Mouse (Mus musculus) lung, embryonic 14.5 days (tissue): ENCODE results near the gene Nek1. TPM values are rescaled to one million over a fixed set of nuclear protein-coding genes. Genes with fewer than 3 reads are reported as not detected.
A peak's percentile ranks its signal among the peaks of the same experiment; 100 is the strongest.
"Not testable (repeated sequence)": the region's sequence is repeated elsewhere in the genome, so short reads cannot be mapped to it uniquely, and the experiment has no call there.

Experiments
- ATAC-seq: fragments of 200-750 bp; cut with Nextera tagmentation; 2 replicates; pipeline ENCODE4 v1.8.0; 2017; ENCODE audit warnings: mild to moderate bottlenecking, moderate TSS enrichment, moderate library complexity; ENCODE audit not compliant: insufficient read depth
- DNase-seq: peaks from one replicate; pipeline ENCODE4 v3.0.0-alpha.2; 2015
- H3K27ac ChIP-seq: fragments of 300-500 bp; sonication (generic); 2 replicates; pipeline ENCODE4 v1.5.1; 2014; ENCODE audit warnings: low read depth, mild to moderate bottlenecking, moderate library complexity
- H3K27me3 ChIP-seq: fragments of 300-500 bp; sonication (generic); 2 replicates; pipeline ENCODE4 v1.6.1; 2014; ENCODE audit warnings: low read length, control low read depth; ENCODE audit not compliant: insufficient read depth
- H3K36me3 ChIP-seq: fragments of 300-500 bp; sonication (generic); 2 replicates; pipeline ENCODE4 v1.6.1; 2014; ENCODE audit warnings: control low read depth; ENCODE audit not compliant: insufficient read depth
- H3K4me1 ChIP-seq: fragments of 300-500 bp; sonication (generic); 2 replicates; pipeline ENCODE4 v1.6.1; 2014; ENCODE audit warnings: antibody characterized with exemption, control low read depth; ENCODE audit not compliant: insufficient read depth
- H3K4me2 ChIP-seq: fragments of 300-500 bp; sonication (generic); 2 replicates; pipeline ENCODE4 v1.6.1; 2014; ENCODE audit warnings: mild to moderate bottlenecking
- H3K4me3 ChIP-seq: fragments of 300-500 bp; sonication (generic); 2 replicates; pipeline ENCODE4 v1.5.1; 2014; ENCODE audit warnings: low read depth, low read length
- H3K9ac ChIP-seq: fragments of 300-500 bp; sonication (generic); 2 replicates; pipeline ENCODE4 v1.6.1; 2014
- H3K9me3 ChIP-seq: fragments of 300-500 bp; sonication (generic); 2 replicates; pipeline ENCODE4 v1.6.1; 2016; ENCODE audit warnings: low read depth, low read length, control low read depth
- CTCF ChIP-seq: IDR thresholded peaks from 2 replicates; pipeline ENCODE4 v1.5.1; 2016; ENCODE audit warnings: antibody characterized with exemption, low read depth
- WGBS: fragments of 180-500 bp; shearing (Covaris S2); extraction: QIAGEN DNeasy Blood & Tissue Kit; methylation state at CpG from one replicate; pipeline ENCODE4 v1.1.7; 2014; 5-methylcytosine and 5-hydroxymethylcytosine counted together
- polyA plus RNA-seq: library from polyadenylated mRNA; unstranded; fragments of >200 nt; fragmentation: Nextera tagmentation; extraction: Ambion mirVana; gene quantifications from 2 replicates; pipeline ENCODE4 v1.2.1, GENCODE M21; 2014

The Nek1 gene
- polyA plus RNA-seq, 1 experiment from 2014 or later: 20.7 TPM

GRCm38 (mm10) chr8:60973448-60973847, 19.5 kb upstream of the Nek1 start:
- H3K27ac ChIP-seq: no peak overlapping the region
- no peak for TF ChIP-seq CTCF
- no peak overlapping the region for H3K4me2 ChIP-seq
- no peaks in the 10 kb centered on the region for H3K4me1 ChIP-seq
- no peak overlapping the region for H3K9ac ChIP-seq
- H3K27me3 ChIP-seq: no peaks in the 10 kb centered on the region
- 82% methylated on average over 2 of the region's 2 CpGs for WGBS
- ATAC-seq (no peak), DNase-seq (no peak)
- no peak overlapping the region for H3K4me3 ChIP-seq
- no peaks in the 10 kb centered on the region for H3K36me3 ChIP-seq
- no peaks in the 10 kb centered on the region for H3K9me3 ChIP-seq

DNA sequence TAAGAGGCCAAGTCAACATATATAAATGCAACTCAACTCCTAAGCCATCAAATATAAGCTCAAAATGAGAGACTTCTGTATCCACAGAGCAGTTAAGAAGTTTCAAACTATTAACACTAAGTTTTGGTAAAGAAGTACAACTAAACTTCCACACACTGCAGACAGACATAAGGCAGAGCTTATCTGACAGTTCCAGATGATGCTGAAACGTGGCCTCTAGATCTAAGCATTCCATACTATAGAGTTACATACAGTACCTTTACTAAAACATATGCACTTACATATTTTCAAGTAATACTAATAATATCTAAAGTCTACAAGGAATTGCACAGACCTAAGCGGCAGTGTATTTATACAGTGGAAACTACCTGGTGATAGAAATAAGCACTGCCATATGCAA, 18.2 kb upstream of the Nek1 start:
- Histone ChIP-seq H3K4me3 (no peak overlapping the region), H3K36me3 (no peaks in the 10 kb centered on the region), H3K27me3 (no peaks in the 10 kb centered on the region), H3K9ac (no peak overlapping the region), H3K27ac (no peak overlapping the region), H3K4me2 (no peak overlapping the region), H3K4me1 (no peaks in the 10 kb centered on the region), H3K9me3 (no peaks in the 10 kb centered on the region)
- ATAC-seq (no peak), DNase-seq (no peak)
- WGBS: 68% methylated on average over 2 of the region's 2 CpGs
- no peak for TF ChIP-seq CTCF

GRCm38 (mm10) chr8:60976818-60977217, 16.2 kb upstream of the Nek1 start:
- no peaks in the 10 kb centered on the region for H3K9me3 ChIP-seq
- H3K4me2 ChIP-seq: no peak overlapping the region
- no peak overlapping the region for H3K4me3 ChIP-seq
- H3K27ac ChIP-seq: no peak overlapping the region
- H3K9ac ChIP-seq: no peak overlapping the region
- DNase-seq: peak; percentile 13
- no peak for TF ChIP-seq CTCF
- no peak for ATAC-seq
- H3K36me3 ChIP-seq: no peaks in the 10 kb centered on the region
- 85% methylated on average over 9 of the region's 9 CpGs for WGBS
- H3K4me1 ChIP-seq: no peaks in the 10 kb centered on the region; the same call in 1 of the 2 replicates
- no peaks in the 10 kb centered on the region for H3K27me3 ChIP-seq

DNA sequence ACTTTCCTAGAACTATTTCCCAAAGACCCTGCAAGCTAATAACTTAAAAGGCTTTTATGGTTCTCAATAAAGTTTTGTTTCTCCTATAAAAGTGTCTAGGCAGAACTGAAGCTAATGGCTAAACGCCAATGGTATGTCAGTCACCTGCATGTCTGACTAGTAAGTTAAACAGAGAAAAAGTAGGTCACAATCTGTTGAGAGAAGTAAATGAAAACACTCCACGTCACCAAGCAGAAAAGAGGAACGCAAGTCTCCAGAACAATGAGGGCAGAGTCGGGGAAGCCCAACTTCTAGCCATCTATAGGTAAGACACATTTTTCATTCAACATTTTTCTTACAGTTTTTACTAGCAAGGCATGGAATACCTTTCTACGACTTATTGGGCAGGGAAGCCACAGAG, 14.5 kb upstream of the Nek1 start:
- Histone ChIP-seq H3K4me2 (no peak overlapping the region), H3K4me1 (no peaks in the 10 kb centered on the region; the same call in 1 of the 2 replicates), H3K27me3 (peaks cover 7% of the 10 kb centered on the region; the same call in 1 of the 2 replicates), H3K27ac (no peak overlapping the region), H3K36me3 (no peaks in the 10 kb centered on the region), H3K9ac (no peak overlapping the region), H3K9me3 (no peaks in the 10 kb centered on the region), H3K4me3 (no peak overlapping the region)
- TF ChIP-seq CTCF: no peak
- WGBS: 71% methylated on average over 5 of the region's 5 CpGs
- no peak for DNase-seq
- no peak for ATAC-seq

DNA sequence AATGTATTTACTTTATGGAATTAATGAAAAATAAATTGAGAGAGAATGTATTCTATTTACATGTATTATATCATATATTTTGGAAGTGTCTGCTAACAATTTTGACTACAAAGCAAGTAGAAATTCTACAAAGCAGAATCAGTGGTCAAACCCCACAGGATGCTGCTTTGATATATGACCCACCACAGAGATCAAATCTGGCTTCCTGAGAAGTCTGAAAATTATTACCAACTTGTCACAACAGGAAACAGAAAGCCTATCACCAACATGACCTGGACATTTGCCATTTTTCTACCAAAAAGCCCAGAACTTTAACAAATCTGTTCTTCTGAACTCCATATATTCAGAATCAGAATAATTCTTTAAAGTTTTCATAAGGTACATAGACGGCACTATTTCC, 11.6 kb upstream of the Nek1 start:
- ATAC-seq (no peak), DNase-seq (no peak)
- H3K9ac ChIP-seq: no peak overlapping the region
- H3K4me3 ChIP-seq: peak overlapping the region; percentile 80; the same call in 1 of the 2 replicates
- peak overlapping the region; percentile 88 for H3K4me2 ChIP-seq
- H3K4me1 ChIP-seq: no peaks in the 10 kb centered on the region; the same call in 1 of the 2 replicates
- no peaks in the 10 kb centered on the region for H3K36me3 ChIP-seq
- no peaks in the 10 kb centered on the region for H3K9me3 ChIP-seq
- WGBS: 8% methylated on average over 1 of the region's 1 CpGs
- no peak for TF ChIP-seq CTCF
- no peak overlapping the region for H3K27ac ChIP-seq
- peaks cover 7% of the 10 kb centered on the region; the same call in 1 of the 2 replicates for H3K27me3 ChIP-seq

DNA sequence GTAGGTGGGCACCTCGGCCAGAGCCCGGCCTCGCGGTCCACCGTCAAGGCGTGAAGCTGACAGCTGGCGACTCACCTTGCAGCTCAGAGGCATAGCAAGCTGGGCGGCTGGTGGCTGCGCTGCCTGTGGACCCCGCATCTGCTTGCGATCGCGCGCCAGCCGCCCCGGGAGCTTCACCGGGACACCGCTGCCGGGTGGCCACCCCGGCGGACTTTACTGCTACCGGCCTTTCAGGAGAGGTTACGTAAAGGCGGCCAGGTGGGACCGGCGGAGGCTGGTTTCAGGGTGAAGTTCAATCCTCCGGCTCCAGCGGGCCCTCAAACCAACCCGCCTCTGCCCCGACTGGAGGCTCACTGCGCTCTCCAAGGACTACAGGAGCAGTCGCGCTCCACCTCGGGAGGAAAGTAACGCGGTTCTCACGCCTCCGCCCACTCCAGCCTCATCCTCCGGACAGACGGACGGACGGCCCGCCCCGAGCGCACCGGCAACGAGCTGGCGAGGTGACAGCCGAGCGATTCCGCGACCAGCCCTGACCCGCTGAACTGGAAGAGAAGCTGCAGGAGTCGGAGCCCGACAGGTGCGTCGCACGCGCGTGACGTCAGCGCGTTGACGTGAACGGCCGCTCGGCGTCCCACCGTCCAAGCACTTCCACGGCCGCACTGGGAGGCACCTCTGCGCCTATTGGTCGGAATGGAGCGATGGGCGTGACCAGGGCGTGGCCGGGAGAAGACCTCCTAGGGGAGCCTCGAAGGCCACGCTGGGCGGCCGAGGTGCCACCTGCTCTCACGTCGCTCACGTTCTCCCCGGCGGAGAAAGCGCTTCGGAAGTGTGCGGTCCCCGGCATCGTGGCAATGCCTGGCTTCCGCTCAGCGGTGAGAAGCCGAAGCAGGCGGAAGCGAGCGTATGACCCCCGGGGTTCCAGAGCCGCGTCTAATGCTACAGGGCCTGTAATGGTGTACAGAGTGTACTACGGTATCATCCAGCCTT, 10.0 kb upstream of the Nek1 start, which contains the start of gene Clcn3:
Clcn3 (minus strand) TSS at position 600 of the 987 bp plus-strand sequence.
- Histone ChIP-seq H3K27me3 (peaks cover 7% of the 10 kb centered on the region; the same call in 1 of the 2 replicates), H3K9ac (peak within 1 kb of the TSS; percentile 64), H3K9me3 (no peaks in the 10 kb centered on the region), H3K27ac (peak within 1 kb of the TSS; percentile 90), H3K4me2 (peak within 1 kb of the TSS; percentile 88), H3K36me3 (no peaks in the 10 kb centered on the region), H3K4me1 (no peaks in the 10 kb centered on the region; the same call in 1 of the 2 replicates), H3K4me3 (peak within 1 kb of the TSS; percentile 80)
- peak; percentile 100 for ATAC-seq
- DNase-seq: peak; percentile 98
- under 1% methylated on average over 101 of the region's 101 CpGs for WGBS
- no peak for TF ChIP-seq CTCF

GRCm38 (mm10) chr8:60983688-60984079, 9.3 kb upstream of the Nek1 start:
- peak overlapping the region; percentile 55 for H3K9ac ChIP-seq
- no peaks in the 10 kb centered on the region; the same call in 1 of the 2 replicates for H3K4me1 ChIP-seq
- peak overlapping the region; percentile 80 for H3K4me3 ChIP-seq
- H3K36me3 ChIP-seq: no peaks in the 10 kb centered on the region
- peak; percentile 62 for TF ChIP-seq CTCF
- H3K4me2 ChIP-seq: peak overlapping the region; percentile 88
- ATAC-seq (peak; percentile 62), DNase-seq (peak; percentile 72)
- peaks cover 7% of the 10 kb centered on the region; the same call in 1 of the 2 replicates for H3K27me3 ChIP-seq
- H3K9me3 ChIP-seq: no peaks in the 10 kb centered on the region
- WGBS: 9% methylated on average over 9 of the region's 9 CpGs
- H3K27ac ChIP-seq: peak overlapping the region; percentile 90

- 86% methylated on average over 17 of the region's 17 CpGs for WGBS
- H3K9me3 ChIP-seq, H3K9ac ChIP-seq, ATAC-seq, H3K36me3 ChIP-seq, H3K4me1 ChIP-seq, H3K27me3 ChIP-seq, H3K27ac ChIP-seq, H3K4me3 ChIP-seq: not testable (repeated sequence)
- peak overlapping the region; percentile 88 for H3K4me2 ChIP-seq
- peak; percentile 16 for DNase-seq
These were observed 8.6 kb upstream of the Nek1 start for GRCm38 (mm10) chr8:60984260-60985010.
